Comparison of ENCODE assay signal across 8 mouse cellular contexts in the genomic region with DNA sequence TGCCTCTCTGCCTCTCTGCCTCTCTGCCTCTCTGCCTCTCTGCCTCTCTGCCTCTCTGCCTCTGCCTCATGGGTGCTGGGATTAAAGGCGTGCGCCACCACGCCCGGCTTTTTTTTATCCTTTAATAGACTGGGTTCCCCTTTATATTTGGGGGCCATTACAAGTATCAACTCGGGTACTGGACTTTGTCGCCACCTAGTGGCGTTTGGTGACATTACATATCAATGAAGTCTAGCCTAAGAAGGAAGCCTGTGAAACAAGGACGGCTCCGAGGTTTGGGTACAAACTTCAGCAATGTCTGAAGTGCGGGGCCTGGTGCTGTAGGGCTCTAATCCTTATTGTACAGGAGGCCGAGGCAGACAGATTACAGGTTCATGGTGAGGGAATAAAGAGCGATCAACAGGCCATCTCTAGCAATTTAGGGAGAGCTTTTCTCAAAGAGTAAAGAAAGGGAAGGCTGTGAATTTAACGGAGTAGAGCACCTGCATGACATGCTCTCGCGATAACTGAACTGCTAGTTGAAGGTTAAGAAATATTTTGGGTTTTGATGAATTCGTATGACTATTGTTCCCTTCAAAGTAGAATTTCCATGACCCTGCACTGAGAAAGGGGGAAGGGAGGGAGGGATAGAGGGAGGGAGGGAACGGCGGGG. TPM values are rescaled to one million over a fixed set of nuclear protein-coding genes. Genes with fewer than 3 reads are reported as not detected.
DNase-seq lines count a peak whose midpoint lies in the region; ATAC-seq lines count a peak whose summit lies in the region.

No protein-coding gene starts in this region.

- ATAC-seq in inflammation-experienced regulatory T-cells, adult 6 months, result peak; percentile 95
- peak; percentile 97 for ATAC-seq in megakaryocyte-erythroid progenitor cell, adult 5-6 weeks (replicated peaks; ENCODE audit: low FRiP score, low TSS enrichment, poor library complexity, severe bottlenecking)

- DNase-seq in adrenal gland, adult 18-20 months (ENCODE audit: low spot score in 2 of 2), result peak; percentile 77 to 83
- DNase-seq in embryo, embryonic 10 days (ENCODE audit: low spot score), result peak; percentile 87
- peak; percentile 54 for DNase-seq in gastrocnemius, postnatal 25 days
- DNase-seq in left cerebral cortex, postnatal 14 days (ENCODE audit: low spot score in 2 of 2), result peak; percentile 85 to 93
- peak; percentile 79 for DNase-seq in right cerebral cortex, postnatal 14 days
- peak; percentile 81 for DNase-seq in urinary bladder, postnatal 25 days (ENCODE audit: low spot score)

- intact Hi-C loops in left cerebral cortex, postnatal 14 days (cut with DNase I), result loop anchor here (2.0 to 5.0 kb wide), 2 partner anchors 75 to 79 kb away; no protein-coding TSS in a partner anchor

RNA-seq across cellular contexts. Expression of a gene that starts 12.2 kb away (rescaled TPM):
- total RNA-seq in adrenal gland, adult 18-20 months (2021), result 100 to 1,000 TPM; 154 to 191 TPM
- 10 to 100 TPM; 47.3 to 53.4 TPM for total RNA-seq in gastrocnemius, postnatal 25 days (2021)
- 10 to 100 TPM; 42.7 to 61.2 (median 50.5) TPM for polyA plus RNA-seq in inflammation-experienced regulatory T-cells, adult 6 months (2017; shearing (Covaris generic))
- total RNA-seq in left cerebral cortex, postnatal 14 days (2021), result 10 to 100 TPM; 17.4 to 18.3 TPM
- total RNA-seq in megakaryocyte-erythroid progenitor cell, adult 5-6 weeks (2014; fragmentation: Nextera tagmentation), result 18.6 and 22.5 TPM in 2 replicates
- 10.5 and 16.5 TPM in 2 replicates for total RNA-seq in megakaryocyte-erythroid progenitor cell, adult 5-6 weeks (2017)

RNA-seq across cellular contexts. Expression of a gene that starts 17.9 kb away (rescaled TPM):
- 100 to 1,000 TPM; 227 to 304 TPM for total RNA-seq in adrenal gland, adult 18-20 months (2021)
- total RNA-seq in gastrocnemius, postnatal 25 days (2021), result 1 to 10 TPM; 1.6 to 3.7 TPM
- under 1 TPM in 1 of 3 experiments, not detected in 2; 0.58 TPM for polyA plus RNA-seq in inflammation-experienced regulatory T-cells, adult 6 months (2017; shearing (Covaris generic))
- total RNA-seq in left cerebral cortex, postnatal 14 days (2021), result under 1 TPM; 0.40 to 0.51 TPM
- total RNA-seq in megakaryocyte-erythroid progenitor cell, adult 5-6 weeks (2014; fragmentation: Nextera tagmentation), result not detected in 2 replicates
- total RNA-seq in megakaryocyte-erythroid progenitor cell, adult 5-6 weeks (2017), result not detected in 2 replicates

RNA-seq across cellular contexts. Expression of a gene that starts 40.3 kb away (rescaled TPM):
- total RNA-seq in adrenal gland, adult 18-20 months (2021), result 1,000 to 10,000 TPM; 2,529 to 6,211 TPM
- not detected for total RNA-seq in gastrocnemius, postnatal 25 days (2021)
- not detected for polyA plus RNA-seq in inflammation-experienced regulatory T-cells, adult 6 months (2017; shearing (Covaris generic))
- total RNA-seq in left cerebral cortex, postnatal 14 days (2021), result not detected
- total RNA-seq in megakaryocyte-erythroid progenitor cell, adult 5-6 weeks (2014; fragmentation: Nextera tagmentation), result not detected in 2 replicates
- total RNA-seq in megakaryocyte-erythroid progenitor cell, adult 5-6 weeks (2017), result not detected in 2 replicates

RNA-seq across cellular contexts. Expression of a gene that starts 54.5 kb away (rescaled TPM):
- total RNA-seq in adrenal gland, adult 18-20 months (2021), result 100 to 1,000 TPM; 302 to 310 TPM
- 100 to 1,000 TPM; 161 to 169 TPM for total RNA-seq in gastrocnemius, postnatal 25 days (2021)
- 100 to 1,000 TPM; 371 to 476 (median 432) TPM for polyA plus RNA-seq in inflammation-experienced regulatory T-cells, adult 6 months (2017; shearing (Covaris generic))
- 10 to 100 TPM; 47.4 to 48.2 TPM for total RNA-seq in left cerebral cortex, postnatal 14 days (2021)
- 136 and 183 TPM in 2 replicates for total RNA-seq in megakaryocyte-erythroid progenitor cell, adult 5-6 weeks (2014; fragmentation: Nextera tagmentation)
- total RNA-seq in megakaryocyte-erythroid progenitor cell, adult 5-6 weeks (2017), result 72.9 and 78.5 TPM in 2 replicates

Comparison
In these comparisons a context has a peak if more than half of its experiments do, and no peak if none do; other contexts are left out.
1. Peak in every context shown above with its lines: DNase-seq and ATAC-seq.
2. RNA of a gene that starts 17.9 kb away (total RNA-seq): 227 to 304 TPM in adrenal gland, adult 18-20 months; 1.6 to 3.7 TPM in gastrocnemius, postnatal 25 days, 0.40 to 0.51 TPM in left cerebral cortex, postnatal 14 days and not detected in megakaryocyte-erythroid progenitor cell, adult 5-6 weeks; every median in the first group is over 10 times any median in the second.
3. RNA of a gene that starts 40.3 kb away (total RNA-seq): 2,529 to 6,211 TPM in adrenal gland, adult 18-20 months; not detected in gastrocnemius, postnatal 25 days, not detected in left cerebral cortex, postnatal 14 days and not detected in megakaryocyte-erythroid progenitor cell, adult 5-6 weeks; every median in the first group is over 1,000 times any median in the second.